Mouse (Mus musculus) cerebellum, postnatal 36 days (tissue): ENCODE results near the gene Tanc2.
A peak's percentile ranks its signal among the peaks of the same experiment; 100 is the strongest.

Source experiments
- DNase-seq, 2 experiments: peaks; one replicate each; pipeline ENCODE4 v3.0.0; 2021 to 2022; ENCODE audit warnings: mixed read lengths in 2 of 2

Tanc2 gene

GRCm38 (mm10) chr11:105931380-105931779 lies 341.6 kb downstream of the Tanc2 start:
- no peak for DNase-seq

- no peak for DNase-seq
Observed at GRCm38 (mm10) chr11:105933746-105934145, 344.0 kb downstream of the Tanc2 start.

- DNase-seq = no peak
Observed at GRCm38 (mm10) chr11:105934303-105934711, 344.5 kb downstream of the Tanc2 start.

DNA sequence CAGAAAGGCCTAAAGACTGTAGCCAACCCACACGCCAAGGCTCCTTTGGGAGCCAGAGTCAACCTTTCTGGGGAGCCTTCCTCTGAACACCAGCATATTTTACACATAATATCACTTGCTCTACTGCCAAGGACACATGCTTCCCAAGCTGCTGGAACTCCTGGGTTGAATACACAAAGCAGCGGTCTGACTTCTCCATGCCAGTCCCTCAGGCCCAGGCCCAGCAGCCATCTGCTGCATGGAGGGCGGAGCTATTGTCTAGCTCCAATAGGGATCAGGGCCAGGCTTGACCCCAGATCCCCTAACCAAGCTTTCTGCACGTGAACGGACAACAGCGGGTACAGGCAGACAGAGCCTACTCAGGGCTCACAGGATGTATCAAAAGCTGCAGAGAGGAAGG lies 345.0 kb downstream of the Tanc2 start:
- DNase-seq = no peak

GRCm38 (mm10) chr11:105935496-105935895 lies 345.7 kb downstream of the Tanc2 start:
- DNase-seq = no peak

GRCm38 (mm10) chr11:105936200-105936599 lies 346.4 kb downstream of the Tanc2 start:
- peak in 1 of 2 experiments; percentile 27 for DNase-seq

DNA sequence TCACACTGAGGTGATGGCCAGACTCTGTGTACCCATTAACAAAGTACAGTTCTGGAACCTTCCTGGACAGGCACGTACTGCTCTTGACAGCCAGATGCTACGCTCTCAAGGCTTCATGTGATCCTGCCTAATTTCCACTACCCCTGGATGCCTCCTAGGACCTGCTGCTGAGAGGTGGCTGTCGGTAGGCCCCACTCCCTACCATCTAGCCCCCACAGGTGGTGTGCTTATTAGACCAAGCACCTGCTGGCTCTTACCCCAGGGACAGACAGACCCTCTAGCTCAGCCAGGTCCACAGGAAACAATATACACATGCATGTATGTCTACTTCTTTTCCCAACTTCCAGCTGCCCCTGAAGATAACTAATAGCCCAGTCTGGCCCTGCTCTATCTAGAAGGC lies 347.2 kb downstream of the Tanc2 start:
- DNase-seq = no peak

DNA sequence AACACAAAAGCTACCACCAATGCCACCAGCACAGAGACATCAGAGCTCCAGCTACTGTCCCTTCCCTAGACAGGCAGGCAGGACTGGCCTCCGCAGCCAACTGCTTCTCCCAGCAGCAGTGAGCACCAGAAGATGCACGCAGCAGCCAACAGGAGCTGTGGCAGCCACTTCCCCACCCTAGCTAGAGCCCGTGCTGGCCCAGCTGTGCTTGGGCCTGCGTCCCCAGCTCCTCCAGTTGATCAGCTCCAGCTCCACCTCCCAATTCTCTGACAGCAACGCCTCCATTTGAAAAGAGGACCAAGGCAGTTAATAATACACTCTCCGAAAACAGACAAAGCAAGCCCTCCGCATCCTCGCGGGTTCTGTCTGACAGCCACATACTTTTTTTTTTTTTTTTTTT lies 349.0 kb downstream of the Tanc2 start:
- DNase-seq = no peak

DNA sequence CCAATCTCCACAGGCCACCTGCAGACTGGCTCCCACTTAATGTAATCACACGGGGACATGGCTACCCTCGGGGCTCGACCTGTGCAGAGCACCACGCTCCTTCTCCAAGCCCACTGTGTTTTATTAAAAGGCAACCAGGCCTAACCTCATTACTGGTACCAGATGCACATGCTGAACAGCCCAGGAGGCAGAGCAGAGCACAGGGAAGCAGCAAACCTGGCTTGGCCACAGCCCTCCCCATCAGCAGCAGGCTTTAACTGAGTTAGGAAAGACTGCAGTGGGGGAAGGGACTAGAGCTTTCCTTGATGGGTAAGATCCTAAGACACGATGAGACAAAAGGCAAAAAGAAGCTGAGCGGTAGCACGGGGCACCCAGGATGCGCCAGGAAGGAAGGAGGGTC lies 352.2 kb downstream of the Tanc2 start:
- no peak for DNase-seq

- DNase-seq = peak; percentile 18 to 24
Observed at GRCm38 (mm10) chr11:105943133-105944102, 353.6 kb downstream of the Tanc2 start.

- peak; percentile 55 to 67 for DNase-seq
Observed at GRCm38 (mm10) chr11:105944126-105944621, 354.4 kb downstream of the Tanc2 start.

- no peak for DNase-seq
Observed at GRCm38 (mm10) chr11:105944770-105945672, 355.2 kb downstream of the Tanc2 start.

DNA sequence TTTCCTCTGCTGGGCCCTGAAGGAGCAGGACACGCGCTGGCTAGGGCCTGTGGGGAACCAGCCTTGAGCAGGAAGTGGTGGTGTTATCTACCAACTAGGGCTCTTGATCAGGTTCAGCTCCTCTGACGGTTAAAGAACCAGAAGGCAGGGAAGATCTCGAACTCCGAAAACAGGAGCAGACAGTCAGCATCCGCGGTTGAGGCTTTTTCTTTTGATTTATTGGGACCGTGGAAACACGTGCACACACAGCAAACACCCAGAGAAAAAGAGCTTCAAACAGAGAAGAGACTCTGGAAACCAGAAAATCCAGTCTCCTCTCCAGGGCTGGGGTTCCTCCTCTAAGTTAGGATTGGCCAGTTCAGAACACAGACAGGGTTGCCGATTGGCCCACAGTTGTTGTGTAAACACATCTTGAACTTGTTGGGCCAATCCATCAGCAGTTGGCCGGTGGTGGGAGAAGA lies 356.9 kb downstream of the Tanc2 start:
- no peak for DNase-seq

- DNase-seq = no peak
Observed at GRCm38 (mm10) chr11:105948255-105948654, 358.5 kb downstream of the Tanc2 start.

GRCm38 (mm10) chr11:105950519-105950918 lies 360.7 kb downstream of the Tanc2 start:
- no peak for DNase-seq

- no peak for DNase-seq
Observed at GRCm38 (mm10) chr11:105951601-105952044, 361.8 kb downstream of the Tanc2 start.

GRCm38 (mm10) chr11:105952111-105952510 lies 362.3 kb downstream of the Tanc2 start:
- no peak for DNase-seq

GRCm38 (mm10) chr11:105952911-105953386 lies 363.2 kb downstream of the Tanc2 start, which contains the start of gene Cyb561:
Cyb561 (minus strand) TSS chr11:105953336.
- no peak for DNase-seq

DNA sequence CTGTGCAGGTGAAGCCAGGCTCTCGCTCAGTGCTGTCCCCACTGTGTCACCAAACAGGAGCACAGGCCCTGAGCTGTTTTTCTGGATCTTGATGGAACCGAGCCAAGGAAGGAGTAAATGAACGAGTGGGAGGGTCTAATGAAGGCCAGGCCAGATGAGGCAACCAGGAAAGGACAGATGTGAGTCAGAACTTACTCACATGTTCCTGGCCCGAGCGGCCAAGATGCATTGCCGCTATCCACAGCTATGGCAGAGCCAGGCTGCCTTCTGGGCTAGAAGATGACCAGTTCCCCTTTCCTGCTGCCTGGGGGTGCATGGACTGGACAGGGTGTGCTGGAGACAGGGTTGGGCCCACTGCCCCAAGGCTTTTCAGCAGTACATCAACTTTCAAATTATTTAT lies 363.6 kb downstream of the Tanc2 start:
- DNase-seq = no peak

GRCm38 (mm10) chr11:105955815-105956430 lies 366.1 kb downstream of the Tanc2 start:
- no peak for DNase-seq

DNA sequence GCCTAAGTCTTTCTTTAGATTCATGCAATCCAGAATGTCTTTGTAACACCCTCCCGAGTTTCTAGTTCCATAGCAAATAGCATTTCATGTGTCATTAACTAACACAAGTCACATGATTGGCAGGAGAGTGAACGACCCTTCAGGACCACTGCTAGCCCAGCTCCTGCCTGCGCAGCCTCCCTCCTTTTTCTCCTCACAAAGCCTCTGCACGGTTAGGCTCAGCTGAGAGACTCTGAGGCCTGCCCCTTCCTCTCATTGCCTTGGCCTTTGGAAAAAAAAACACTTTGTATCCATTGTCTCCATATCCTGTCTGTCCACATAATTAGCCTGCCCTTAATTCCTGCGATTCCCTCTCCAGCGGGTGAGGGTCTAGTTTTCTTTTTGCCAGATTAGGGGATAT lies 367.7 kb downstream of the Tanc2 start:
- no peak for DNase-seq

- no peak for DNase-seq
Observed at GRCm38 (mm10) chr11:105958566-105958965, 368.8 kb downstream of the Tanc2 start.
